Mouse (Mus musculus): ENCODE measurements around the gene Polr2e. TPM values are rescaled to one million over a fixed set of nuclear protein-coding genes. Genes with fewer than 3 reads are reported as not detected.

The Polr2e gene
- polyA plus RNA-seq, 1 experiment, result 226 TPM

DNA sequence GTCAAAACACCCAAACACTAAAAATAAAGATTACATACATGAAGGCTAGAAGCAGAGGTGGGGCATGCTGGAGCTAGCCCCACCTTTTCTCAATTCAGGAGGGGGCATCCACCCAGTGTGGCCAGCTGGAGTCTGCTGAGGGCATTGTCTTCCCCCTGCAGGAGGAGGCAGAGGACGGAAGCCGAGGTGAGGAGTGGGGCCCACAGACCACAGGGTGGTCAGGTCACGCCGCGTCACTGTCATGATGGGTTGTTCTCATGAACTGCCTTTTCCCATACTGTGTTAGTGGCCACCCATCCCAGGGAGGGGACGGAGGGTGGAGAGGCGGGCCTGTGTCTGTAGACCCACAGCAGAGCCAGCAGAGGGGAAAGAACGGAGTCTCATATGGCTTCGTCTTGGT lies 9.4 kb downstream of the Polr2e start:
- peaks cover 24% of the 10 kb centered on the region for H3K4me1 ChIP-seq (replicated peaks; ENCODE audit: control insufficient read depth, insufficient read depth, low read length)
- no peaks in the 10 kb centered on the region for H3K27me3 ChIP-seq (ENCODE audit: control insufficient read depth, insufficient read depth, low read length)
- no peak for DNase-seq
- no peak overlapping the region for H3K4me3 ChIP-seq (ENCODE audit: control insufficient read depth, insufficient read depth, low read length)
- no peak overlapping the region for H3K27ac ChIP-seq (ENCODE audit: control insufficient read depth, insufficient read depth, low read length)
- TF ChIP-seq CTCF (IDR thresholded peaks at IDR 0.05; ENCODE audit: borderline replicate concordance, control insufficient read depth, extremely low read depth, insufficient read depth, low read length, poor library complexity), result no peak
- TF ChIP-seq POLR2A (IDR thresholded peaks at IDR 0.05; ENCODE audit: control insufficient read depth, extremely low read depth, insufficient read depth, low read length, poor library complexity), result no peak
- WGBS, result 81% methylated on average over 8 of the region's 9 CpGs
- peaks cover 72% of the 10 kb centered on the region for H3K36me3 ChIP-seq (ENCODE audit: control insufficient read depth, insufficient read depth, low read length)

DNA sequence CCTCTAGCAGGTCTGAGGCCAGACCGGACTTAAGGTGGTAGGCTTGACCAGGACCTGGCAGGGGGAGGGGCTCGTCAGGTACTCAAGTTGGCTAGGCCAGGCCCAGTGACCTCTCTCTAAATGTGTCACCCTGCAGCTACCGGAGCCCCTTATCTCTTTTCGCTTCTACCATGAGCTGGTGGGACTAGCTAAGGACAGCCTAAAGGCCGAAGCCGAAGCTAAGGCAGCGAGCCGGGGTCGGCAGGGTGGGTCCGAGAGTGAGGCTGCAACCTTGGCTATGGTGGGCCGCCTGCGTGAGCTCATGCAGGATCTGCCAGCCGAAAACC lies 11.1 kb downstream of the Polr2e start:
- no peaks in the 10 kb centered on the region for H3K27me3 ChIP-seq (ENCODE audit: control insufficient read depth, insufficient read depth, low read length)
- H3K27ac ChIP-seq (ENCODE audit: control insufficient read depth, insufficient read depth, low read length), result no peak overlapping the region
- H3K4me3 ChIP-seq (ENCODE audit: control insufficient read depth, insufficient read depth, low read length), result no peak overlapping the region
- peaks cover 80% of the 10 kb centered on the region for H3K36me3 ChIP-seq (ENCODE audit: control insufficient read depth, insufficient read depth, low read length)
- TF ChIP-seq POLR2A (IDR thresholded peaks at IDR 0.05; ENCODE audit: control insufficient read depth, extremely low read depth, insufficient read depth, low read length, poor library complexity) (no peak), CTCF (IDR thresholded peaks at IDR 0.05; ENCODE audit: borderline replicate concordance, control insufficient read depth, extremely low read depth, insufficient read depth, low read length, poor library complexity) (no peak)
- no peak for DNase-seq
- H3K4me1 ChIP-seq (replicated peaks; ENCODE audit: control insufficient read depth, insufficient read depth, low read length), result peaks cover 35% of the 10 kb centered on the region
- WGBS, result over 99% methylated on average over 13 of the region's 13 CpGs

DNA sequence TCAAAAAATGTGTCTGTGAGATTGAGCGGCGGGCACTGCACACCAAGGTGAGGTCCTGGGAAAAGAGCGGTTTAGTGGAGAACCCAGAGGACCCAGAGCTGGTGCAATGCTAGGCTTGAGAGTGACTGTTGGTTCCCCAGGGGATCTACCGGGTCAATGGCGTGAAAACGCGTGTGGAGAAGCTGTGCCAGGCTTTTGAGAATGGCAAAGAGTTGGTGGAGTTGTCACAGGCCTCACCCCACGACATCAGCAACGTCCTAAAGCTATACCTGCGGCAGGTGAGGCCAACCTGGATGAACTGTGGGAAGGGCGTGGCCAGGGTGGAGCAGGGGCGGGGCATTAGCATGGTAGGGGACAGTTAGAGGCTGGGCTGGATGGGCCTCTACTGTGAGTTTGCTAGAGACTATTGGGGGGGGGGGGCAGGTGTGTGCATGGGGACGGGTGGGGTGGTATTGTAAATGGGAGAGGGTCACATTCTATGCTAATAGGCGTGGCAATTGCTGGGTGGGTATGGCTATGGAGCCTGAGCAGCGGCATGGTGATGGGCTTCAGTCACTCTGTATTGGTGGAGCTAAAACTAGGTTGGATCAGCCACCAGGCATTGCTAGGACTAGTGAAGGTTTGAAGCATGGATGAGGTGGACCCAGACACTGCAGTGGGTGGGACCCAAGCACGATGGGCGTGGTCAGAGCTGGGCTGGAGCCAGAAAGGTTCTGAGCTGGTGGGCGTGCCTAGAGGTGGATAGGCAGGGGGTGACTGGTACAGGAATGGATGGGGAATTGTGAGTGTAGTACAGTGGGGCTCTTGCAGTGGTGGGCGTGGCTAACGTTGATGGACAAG lies 11.7 kb downstream of the Polr2e start:
- H3K27me3 ChIP-seq (ENCODE audit: control insufficient read depth, insufficient read depth, low read length), result no peaks in the 10 kb centered on the region
- TF ChIP-seq CTCF (IDR thresholded peaks at IDR 0.05; ENCODE audit: borderline replicate concordance, control insufficient read depth, extremely low read depth, insufficient read depth, low read length, poor library complexity), result no peak
- no peak for TF ChIP-seq POLR2A (IDR thresholded peaks at IDR 0.05; ENCODE audit: control insufficient read depth, extremely low read depth, insufficient read depth, low read length, poor library complexity)
- DNase-seq, result no peak
- H3K27ac ChIP-seq (ENCODE audit: control insufficient read depth, insufficient read depth, low read length), result no peak overlapping the region
- 90% methylated on average over 20 of the region's 20 CpGs for WGBS
- no peak overlapping the region for H3K4me3 ChIP-seq (ENCODE audit: control insufficient read depth, insufficient read depth, low read length)
- peaks cover 86% of the 10 kb centered on the region for H3K36me3 ChIP-seq (ENCODE audit: control insufficient read depth, insufficient read depth, low read length)
- peaks cover 36% of the 10 kb centered on the region for H3K4me1 ChIP-seq (replicated peaks; ENCODE audit: control insufficient read depth, insufficient read depth, low read length)

GRCm38 (mm10) chr10:80025889-80026288 lies 13.7 kb downstream of the Polr2e start:
- TF ChIP-seq POLR2A (IDR thresholded peaks at IDR 0.05; ENCODE audit: control insufficient read depth, extremely low read depth, insufficient read depth, low read length, poor library complexity), result no peak
- no peak for TF ChIP-seq CTCF (IDR thresholded peaks at IDR 0.05; ENCODE audit: borderline replicate concordance, control insufficient read depth, extremely low read depth, insufficient read depth, low read length, poor library complexity)
- Histone ChIP-seq H3K27me3 (ENCODE audit: control insufficient read depth, insufficient read depth, low read length) (no peaks in the 10 kb centered on the region), H3K36me3 (ENCODE audit: control insufficient read depth, insufficient read depth, low read length) (peaks cover 90% of the 10 kb centered on the region), H3K4me3 (ENCODE audit: control insufficient read depth, insufficient read depth, low read length) (no peak overlapping the region), H3K4me1 (replicated peaks; ENCODE audit: control insufficient read depth, insufficient read depth, low read length) (peaks cover 49% of the 10 kb centered on the region), H3K27ac (ENCODE audit: control insufficient read depth, insufficient read depth, low read length) (no peak overlapping the region)
- peak; percentile 47 for DNase-seq
- 84% methylated on average over 12 of the region's 12 CpGs for WGBS

- Histone ChIP-seq H3K27me3 (ENCODE audit: control insufficient read depth, insufficient read depth, low read length) (no peaks in the 10 kb centered on the region), H3K36me3 (ENCODE audit: control insufficient read depth, insufficient read depth, low read length) (peaks cover 90% of the 10 kb centered on the region), H3K4me3 (ENCODE audit: control insufficient read depth, insufficient read depth, low read length) (no peak overlapping the region), H3K4me1 (replicated peaks; ENCODE audit: control insufficient read depth, insufficient read depth, low read length) (peaks cover 49% of the 10 kb centered on the region), H3K27ac (ENCODE audit: control insufficient read depth, insufficient read depth, low read length) (no peak overlapping the region)
- WGBS, result 90% methylated on average over 10 of the region's 10 CpGs
- TF ChIP-seq CTCF (IDR thresholded peaks at IDR 0.05; ENCODE audit: borderline replicate concordance, control insufficient read depth, extremely low read depth, insufficient read depth, low read length, poor library complexity) (no peak), POLR2A (IDR thresholded peaks at IDR 0.05; ENCODE audit: control insufficient read depth, extremely low read depth, insufficient read depth, low read length, poor library complexity) (no peak)
- no peak for DNase-seq
Measured at GRCm38 (mm10) chr10:80025463-80025862, 14.1 kb downstream of the Polr2e start.

GRCm38 (mm10) chr10:80025044-80025347 lies 14.6 kb downstream of the Polr2e start:
- Histone ChIP-seq H3K4me1 (replicated peaks; ENCODE audit: control insufficient read depth, insufficient read depth, low read length) (peaks cover 54% of the 10 kb centered on the region), H3K36me3 (ENCODE audit: control insufficient read depth, insufficient read depth, low read length) (peaks cover 90% of the 10 kb centered on the region), H3K27me3 (ENCODE audit: control insufficient read depth, insufficient read depth, low read length) (no peaks in the 10 kb centered on the region), H3K27ac (ENCODE audit: control insufficient read depth, insufficient read depth, low read length) (peak overlapping the region; percentile 88), H3K4me3 (ENCODE audit: control insufficient read depth, insufficient read depth, low read length) (no peak overlapping the region)
- DNase-seq, result peak; percentile 29
- WGBS, result 78% methylated on average over 4 of the region's 4 CpGs
- TF ChIP-seq CTCF (IDR thresholded peaks at IDR 0.05; ENCODE audit: borderline replicate concordance, control insufficient read depth, extremely low read depth, insufficient read depth, low read length, poor library complexity) (no peak), POLR2A (IDR thresholded peaks at IDR 0.05; ENCODE audit: control insufficient read depth, extremely low read depth, insufficient read depth, low read length, poor library complexity) (no peak)

Measured in thymus, adult 2 months (tissue).